Comparison of ENCODE assay signal across 9 mouse cellular contexts in the genomic region with DNA sequence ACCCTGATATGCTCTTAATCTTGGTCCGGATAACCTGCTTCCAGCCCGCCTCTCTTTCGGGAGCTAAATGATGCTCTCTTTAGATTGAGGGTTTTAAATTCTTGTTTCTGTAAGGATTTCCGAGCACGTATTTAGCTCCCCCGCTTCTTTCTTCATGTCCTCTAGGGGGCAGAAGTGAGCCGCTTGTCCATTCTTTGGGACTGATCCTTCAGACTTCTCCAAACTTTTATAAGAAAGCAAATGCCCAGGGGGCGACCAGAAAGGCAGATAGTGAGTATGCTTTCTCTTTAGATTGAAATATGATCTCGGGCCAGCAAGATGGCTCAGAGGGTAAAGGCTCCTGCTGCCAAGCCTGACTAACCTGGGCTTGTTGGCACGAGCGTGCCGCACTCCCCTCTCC. TPM values are rescaled to one million over a fixed set of nuclear protein-coding genes. Genes with fewer than 3 reads are reported as not detected.
A peak's percentile ranks its signal among the peaks of the same experiment; 100 is the strongest.
DNase-seq lines count a peak whose midpoint lies in the region; ATAC-seq lines count a peak whose summit lies in the region.
"Had no signal": no experiment of that assay in that cellular context is flagged by ENCODE, and none has a peak within 500 bp of the region (broad histone marks: within the 10 kb centered on the region; RNA-seq: fewer than 3 reads in every experiment).

No protein-coding gene starts in this region.

- H3K9me3 ChIP-seq in forebrain, embryonic 12.5 days, result no peaks in the 10 kb centered on the region
- H3K9me3 ChIP-seq in limb, embryonic 12.5 days, result no peaks in the 10 kb centered on the region
- H3K9me3 ChIP-seq: heart, embryonic 15.5 days had no signal

- H3K36me3 ChIP-seq in forebrain, embryonic 12.5 days (replicated peaks), result no peaks in the 10 kb centered on the region
- H3K36me3 ChIP-seq in limb, embryonic 12.5 days, result no peaks in the 10 kb centered on the region
- H3K36me3 ChIP-seq: heart, embryonic 15.5 days had no signal

- H3K4me1 ChIP-seq in forebrain, embryonic 12.5 days, result no peaks in the 10 kb centered on the region
- H3K4me1 ChIP-seq in limb, embryonic 12.5 days (replicated peaks), result peaks cover 2% of the 10 kb centered on the region; the same call in 1 of the 2 replicates

- no peak overlapping the region for H3K27ac ChIP-seq in forebrain, embryonic 12.5 days
- no peak overlapping the region for H3K27ac ChIP-seq in limb, embryonic 12.5 days
- H3K27ac ChIP-seq: heart, embryonic 15.5 days had no signal

- H3K4me3 ChIP-seq in forebrain, embryonic 12.5 days (replicated peaks), result no peak overlapping the region
- H3K4me3 ChIP-seq in limb, embryonic 12.5 days (replicated peaks), result no peak overlapping the region
- H3K4me3 ChIP-seq: heart, embryonic 15.5 days had no signal

- WGBS in forebrain, embryonic 12.5 days, result 26% methylated on average over 12 of the region's 12 CpGs
- WGBS in limb, embryonic 12.5 days, result 25% methylated on average over 12 of the region's 12 CpGs

- 0 out of 2 replicates have a peak overlapping the region, but pooled peaks have one; percentile 17 for H3K9ac ChIP-seq in forebrain, embryonic 12.5 days
- no peak overlapping the region for H3K9ac ChIP-seq in limb, embryonic 12.5 days (replicated peaks)
- H3K9ac ChIP-seq: heart, embryonic 15.5 days had no signal

- ATAC-seq in forebrain, embryonic 12.5 days (ENCODE audit: low FRiP score), result no peak
- no peak for ATAC-seq in limb, embryonic 12.5 days (ENCODE audit: insufficient number of reproducible peaks, insufficient read depth, low FRiP score, low TSS enrichment, low read depth)
- ATAC-seq in inflammation-experienced regulatory T-cells, adult 6 months, result no peak

- no peak overlapping the region; the same call in 1 of the 2 replicates for H3K4me2 ChIP-seq in forebrain, embryonic 12.5 days
- peak overlapping the region; percentile 18 for H3K4me2 ChIP-seq in limb, embryonic 12.5 days
- H3K4me2 ChIP-seq: heart, embryonic 15.5 days had no signal

- peak; percentile 39 to 42 for DNase-seq in urinary bladder, adult 18-20 months (ENCODE audit: low spot score in 2 of 2)
- no peak for DNase-seq in urinary bladder, postnatal 10 days (ENCODE audit: low spot score)
- peak; percentile 80 for DNase-seq in brain, adult 2 months (ENCODE audit: low read depth, low spot score)
- peak; percentile 47 for DNase-seq in hindlimb bud, embryonic 11.5 days (ENCODE audit: extremely low spot score, low read depth, low spot score)
- peak; percentile 84 for DNase-seq in retina, embryonic 14.5 days (ENCODE audit: low spot score)

- H3K27me3 ChIP-seq in forebrain, embryonic 12.5 days, result no peaks in the 10 kb centered on the region
- H3K27me3 ChIP-seq in limb, embryonic 12.5 days, result 0 out of 2 replicates have a peak, but pooled peaks cover 6% of the 10 kb centered on the region
- H3K27me3 ChIP-seq: heart, embryonic 15.5 days had no signal

RNA-seq across cellular contexts. Expression of a gene that starts 34.4 kb away (rescaled TPM):
- 1.0 TPM in 2 replicates for polyA plus RNA-seq in forebrain, embryonic 12.5 days (2016; fragmentation: Nextera tagmentation; extraction: Ambion mirVana)
- 6.2 and 7.4 TPM in 2 replicates for polyA plus RNA-seq in limb, embryonic 12.5 days (2016; fragmentation: Nextera tagmentation; extraction: Ambion mirVana)
- 1 to 10 TPM; 1.9 to 3.5 (median 2.9) TPM for polyA plus RNA-seq in inflammation-experienced regulatory T-cells, adult 6 months (2017; shearing (Covaris generic))
